In the genomic region with DNA sequence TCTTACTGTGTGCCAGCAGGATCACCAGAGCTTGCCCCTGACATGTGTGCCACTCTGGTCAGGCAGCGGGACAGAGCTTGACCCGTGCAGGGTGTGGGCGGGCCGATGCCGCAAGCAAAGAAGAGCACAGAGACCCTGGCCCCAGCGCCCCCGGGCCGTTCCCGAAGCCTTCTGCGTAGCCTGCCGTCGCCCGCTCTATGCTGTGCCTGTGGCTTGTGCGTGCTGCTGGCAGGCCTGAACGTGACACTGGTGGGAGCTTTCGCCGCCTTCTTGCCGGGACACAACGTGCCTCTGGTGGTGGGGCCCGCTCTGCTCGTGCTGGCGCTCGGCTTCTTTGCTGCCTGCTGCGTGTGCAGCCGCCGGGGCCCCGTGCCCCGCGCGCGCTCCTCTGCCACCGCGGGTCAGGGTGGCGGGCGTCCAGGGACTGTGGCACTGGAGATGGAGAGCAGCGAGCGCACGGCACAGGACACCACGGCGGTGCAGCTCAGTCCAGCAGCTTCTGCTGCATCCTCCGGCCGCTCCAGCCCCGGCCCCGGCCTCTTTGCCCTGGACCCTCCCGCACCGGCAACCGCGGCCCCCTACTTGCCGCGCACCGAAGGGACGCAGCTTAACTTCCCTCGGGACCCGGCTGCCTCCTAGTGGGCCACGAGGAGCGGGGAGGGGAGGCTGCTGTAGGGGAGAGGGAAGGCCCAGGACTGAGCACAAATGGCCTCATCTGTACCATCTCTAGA, we compare ENCODE assay signal across 8 mouse cellular contexts. TPM values are rescaled to one million over a fixed set of nuclear protein-coding genes. Genes with fewer than 3 reads are reported as not detected.
DNase-seq lines count a peak whose midpoint lies in the region; TF ChIP-seq lines count a peak whose summit lies in the region.

No protein-coding gene starts in this region.

- TF ChIP-seq POLR2A in testis, adult 2 months (IDR thresholded peaks at IDR 0.05; ENCODE audit: control insufficient read depth, low read depth, low read length), result no peak

- no peak overlapping the region for H3K27ac ChIP-seq in testis, adult 2 months (ENCODE audit: control insufficient read depth, insufficient read depth, low read depth, low read length)
- H3K27ac ChIP-seq in limb, embryonic 10.5 days, result peak overlapping the region; percentile 72

- no peaks in the 10 kb centered on the region for H3K27me3 ChIP-seq in testis, adult 2 months (ENCODE audit: control insufficient read depth, insufficient read depth, low read length)
- H3K27me3 ChIP-seq in limb, embryonic 10.5 days (ENCODE audit: low read depth, poor library complexity, severe bottlenecking), result peaks cover 97% of the 10 kb centered on the region

- WGBS in limb, embryonic 10.5 days, result under 1% methylated on average over 56 of the region's 56 CpGs

- DNase-seq in adrenal gland, postnatal 14 days, result peak; percentile 44
- no peak for DNase-seq in adrenal gland, postnatal 4 days (ENCODE audit: low spot score in 2 of 2)
- no peak for DNase-seq in testis, postnatal 10 days (ENCODE audit: low spot score)
- DNase-seq in limb, embryonic 10.5 days (ENCODE audit: low spot score), result peak; percentile 71
- DNase-seq in neural tube, embryonic 10.5 days (ENCODE audit: extremely low spot score, low spot score), result peak; percentile 70
- DNase-seq in frontal cortex, postnatal 25 days (ENCODE audit: low spot score in 2 of 2), result no peak
- no peak for DNase-seq in c-Kit-positive CD71-positive TER-119-positive erythroid progenitor cells, embryonic 14.5 days (ENCODE audit: low spot score)

- H3K36me3 ChIP-seq in testis, adult 2 months (ENCODE audit: control insufficient read depth, insufficient read depth, low read length), result no peaks in the 10 kb centered on the region
- no peaks in the 10 kb centered on the region for H3K36me3 ChIP-seq in limb, embryonic 10.5 days

- no peak for TF ChIP-seq CTCF in testis, adult 2 months (IDR thresholded peaks at IDR 0.05; ENCODE audit: control insufficient read depth, insufficient read depth, insufficient replicate concordance, low read depth, low read length)

- H3K9me3 ChIP-seq in limb, embryonic 10.5 days (replicated peaks), result no peaks in the 10 kb centered on the region

- H3K4me1 ChIP-seq in testis, adult 2 months (ENCODE audit: control insufficient read depth, insufficient read depth, low read length), result peaks cover 4% of the 10 kb centered on the region
- peaks cover 15% of the 10 kb centered on the region for H3K4me1 ChIP-seq in limb, embryonic 10.5 days

- peak overlapping the region; percentile 24 for H3K4me3 ChIP-seq in testis, adult 2 months (ENCODE audit: control insufficient read depth, low read depth, low read length)
- H3K4me3 ChIP-seq in limb, embryonic 10.5 days, result peak overlapping the region; percentile 61

RNA-seq across cellular contexts. Expression of gene 6430628N08Rik, which starts 7.6 kb away (rescaled TPM):
- total RNA-seq in adrenal gland, postnatal 14 days (2021), result not detected in 2 replicates
- not detected for total RNA-seq in adrenal gland, postnatal 4 days (2021)
- polyA plus RNA-seq in testis, adult 2 months (2012; rRNA removed), result not detected in 2 replicates
- polyA plus RNA-seq in limb, embryonic 10.5 days (2016; fragmentation: Nextera tagmentation; extraction: Ambion mirVana), result 0.11 TPM in 1 of 2 replicates, not detected in the other

RNA-seq across cellular contexts. Expression of gene Kncn, which starts 13.9 kb away (rescaled TPM):
- total RNA-seq in adrenal gland, postnatal 14 days (2021), result not detected in 2 replicates
- not detected for total RNA-seq in adrenal gland, postnatal 4 days (2021)
- 0.96 and 1.0 TPM in 2 replicates for polyA plus RNA-seq in testis, adult 2 months (2012; rRNA removed)
- polyA plus RNA-seq in limb, embryonic 10.5 days (2016; fragmentation: Nextera tagmentation; extraction: Ambion mirVana), result not detected in 2 replicates

RNA-seq across cellular contexts. Expression of gene Dmbx1, which starts 41.7 kb away (rescaled TPM):
- total RNA-seq in adrenal gland, postnatal 14 days (2021), result not detected in 2 replicates
- total RNA-seq in adrenal gland, postnatal 4 days (2021), result not detected
- polyA plus RNA-seq in testis, adult 2 months (2012; rRNA removed), result 0.08 and 0.25 TPM in 2 replicates
- 0.05 and 0.11 TPM in 2 replicates for polyA plus RNA-seq in limb, embryonic 10.5 days (2016; fragmentation: Nextera tagmentation; extraction: Ambion mirVana)

RNA-seq across cellular contexts. Expression of gene Mknk1, which starts 59.1 kb away (rescaled TPM):
- 29.3 and 42.4 TPM in 2 replicates for total RNA-seq in adrenal gland, postnatal 14 days (2021)
- 10 to 100 TPM; 52.7 to 59.0 TPM for total RNA-seq in adrenal gland, postnatal 4 days (2021)
- polyA plus RNA-seq in testis, adult 2 months (2012; rRNA removed), result 29.4 and 31.2 TPM in 2 replicates
- polyA plus RNA-seq in limb, embryonic 10.5 days (2016; fragmentation: Nextera tagmentation; extraction: Ambion mirVana), result 23.1 and 29.6 TPM in 2 replicates

Comparison
In these comparisons a context has a peak if more than half of its experiments do, and no peak if none do; other contexts are left out.
1. DNase-seq: peak in adrenal gland, postnatal 14 days (single experiment), limb, embryonic 10.5 days (single experiment) and neural tube, embryonic 10.5 days (single experiment); none in adrenal gland, postnatal 4 days (0 of 2), testis, postnatal 10 days (single experiment), frontal cortex, postnatal 25 days (0 of 2) and c-Kit-positive CD71-positive TER-119-positive erythroid progenitor cells, embryonic 14.5 days (single experiment).